Comparison of ENCODE assay signal across 8 mouse cellular contexts in the genomic region with DNA sequence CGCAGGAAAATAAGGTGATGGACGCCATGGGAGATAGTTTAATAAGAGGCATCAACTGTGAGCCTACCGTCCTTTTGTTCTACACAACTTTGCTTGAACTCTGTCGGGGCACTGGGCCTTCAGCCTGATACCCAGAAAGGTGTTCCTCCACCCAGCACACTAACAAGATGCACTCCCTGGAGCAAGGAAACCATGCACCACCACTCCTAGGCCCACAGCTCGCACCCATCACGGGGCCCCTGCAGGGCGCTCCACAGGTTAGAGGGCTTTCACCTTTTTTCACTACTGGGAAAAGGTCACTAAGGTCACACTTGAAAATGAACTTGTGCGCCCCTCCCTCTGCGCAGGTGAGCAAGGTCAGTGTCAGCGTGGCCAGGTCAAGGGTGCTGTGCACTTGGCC. TPM values are rescaled to one million over a fixed set of nuclear protein-coding genes. Genes with fewer than 3 reads are reported as not detected.
A peak's percentile ranks its signal among the peaks of the same experiment; 100 is the strongest.
DNase-seq lines count a peak whose midpoint lies in the region; ATAC-seq and TF ChIP-seq lines count a peak whose summit lies in the region.

No protein-coding gene starts in this region.

- TF ChIP-seq CTCF in liver, adult 2 months (IDR thresholded peaks at IDR 0.05; ENCODE audit: low read depth, low read length), result no peak
- no peak for TF ChIP-seq CTCF in bone marrow macrophage, adult 2 months (IDR thresholded peaks at IDR 0.05; ENCODE audit: low read depth, low read length)

- no peaks in the 10 kb centered on the region for H3K27me3 ChIP-seq in liver, adult 2 months (ENCODE audit: control insufficient read depth, insufficient read depth, low read length)
- no peaks in the 10 kb centered on the region for H3K27me3 ChIP-seq in liver, embryonic 13.5 days
- H3K27me3 ChIP-seq in stomach, embryonic 16.5 days (ENCODE audit: control insufficient read depth, insufficient read depth, low read length), result no peaks in the 10 kb centered on the region

- no peak for DNase-seq in liver, adult 2 months (ENCODE audit: extremely low read depth, low read depth, low spot score)
- DNase-seq in liver, result no peak
- DNase-seq in frontal cortex, postnatal 36 days (ENCODE audit: low spot score in 2 of 2), result peak; percentile 3 to 6
- DNase-seq in liver, embryonic 13.5 days, result no peak
- no peak for DNase-seq in testis, postnatal 10 days (ENCODE audit: low spot score)

- peak overlapping the region; percentile 94 for H3K4me2 ChIP-seq in liver, embryonic 13.5 days
- H3K4me2 ChIP-seq in stomach, embryonic 16.5 days (ENCODE audit: low read depth, low read length), result peak overlapping the region; percentile 100

- H3K79me2 ChIP-seq in liver, adult 2 months (ENCODE audit: control insufficient read depth, insufficient read depth, low read length), result peaks cover 7% of the 10 kb centered on the region; the same call in 1 of the 2 replicates

- WGBS in liver, adult 2 months, result 20% methylated on average over 10 of the region's 10 CpGs
- WGBS in liver, embryonic 13.5 days (ENCODE audit: insufficient replicate concordance), result 20% methylated on average over 10 of the region's 10 CpGs
- WGBS in stomach, embryonic 16.5 days, result 29% methylated on average over 10 of the region's 10 CpGs

- no peaks in the 10 kb centered on the region for H3K4me1 ChIP-seq in liver, adult 2 months (ENCODE audit: control insufficient read depth, insufficient read depth, low read length)
- H3K4me1 ChIP-seq in bone marrow macrophage, adult 2 months (ENCODE audit: control insufficient read depth, insufficient read depth, low read length), result peaks cover 3% of the 10 kb centered on the region
- peaks cover 26% of the 10 kb centered on the region for H3K4me1 ChIP-seq in liver, embryonic 13.5 days (replicated peaks)
- H3K4me1 ChIP-seq in stomach, embryonic 16.5 days (ENCODE audit: control insufficient read depth, insufficient read depth, low read length), result peaks cover 9% of the 10 kb centered on the region

- H3K9me3 ChIP-seq in liver, embryonic 13.5 days (replicated peaks), result no peaks in the 10 kb centered on the region
- H3K9me3 ChIP-seq in stomach, embryonic 16.5 days (replicated peaks; ENCODE audit: control insufficient read depth, low read length), result no peaks in the 10 kb centered on the region

- no peak for TF ChIP-seq POLR2A in liver, adult 2 months (IDR thresholded peaks at IDR 0.05; ENCODE audit: extremely low read depth, insufficient read depth, low read length)
- TF ChIP-seq POLR2A in bone marrow macrophage, adult 2 months (IDR thresholded peaks at IDR 0.05; ENCODE audit: borderline replicate concordance, low read depth, low read length), result no peak

- H3K36me3 ChIP-seq in liver, adult 2 months (ENCODE audit: control insufficient read depth, insufficient read depth, low read length), result peaks cover 23% of the 10 kb centered on the region
- H3K36me3 ChIP-seq in liver, embryonic 13.5 days, result peaks cover 66% of the 10 kb centered on the region
- peaks cover 11% of the 10 kb centered on the region; the same call in 1 of the 2 replicates for H3K36me3 ChIP-seq in stomach, embryonic 16.5 days (ENCODE audit: control insufficient read depth, insufficient read depth, low read length)

- peak overlapping the region; percentile 87 for H3K4me3 ChIP-seq in liver, adult 2 months (ENCODE audit: insufficient read depth, low read depth, low read length)
- H3K4me3 ChIP-seq in bone marrow macrophage, adult 2 months (ENCODE audit: insufficient read depth, low read length), result peak overlapping the region; percentile 84
- H3K4me3 ChIP-seq in liver, embryonic 13.5 days (replicated peaks), result peak overlapping the region; percentile 88
- H3K4me3 ChIP-seq in stomach, embryonic 16.5 days (replicated peaks; ENCODE audit: low read length), result peak overlapping the region; percentile 79

- peak overlapping the region; percentile 88 for H3K27ac ChIP-seq in liver, adult 2 months (replicated peaks; ENCODE audit: insufficient read depth, low read depth, low read length)
- H3K27ac ChIP-seq in bone marrow macrophage, adult 2 months (ENCODE audit: insufficient read depth, low read depth, low read length), result peak overlapping the region; percentile 54; the same call in 1 of the 2 replicates
- peak overlapping the region; percentile 77 for H3K27ac ChIP-seq in liver, embryonic 13.5 days
- H3K27ac ChIP-seq in stomach, embryonic 16.5 days (ENCODE audit: low read length), result peak overlapping the region; percentile 82

- no peak; the same call in 1 of the 2 replicates for ATAC-seq in liver, embryonic 13.5 days (ENCODE audit: low read depth)
- peak; percentile 31; the same call in 1 of the 2 replicates for ATAC-seq in stomach, embryonic 16.5 days (ENCODE audit: insufficient read depth, low FRiP score)
- ATAC-seq in monocyte, adult 5-6 weeks (replicated peaks; ENCODE audit: insufficient number of reproducible peaks, low FRiP score, low TSS enrichment, poor library complexity, severe bottlenecking), result no peak

- H3K9ac ChIP-seq in liver, adult 2 months (ENCODE audit: low read depth, low read length), result peak overlapping the region; percentile 93
- H3K9ac ChIP-seq in liver, embryonic 13.5 days, result peak overlapping the region; percentile 89
- peak overlapping the region; percentile 86 for H3K9ac ChIP-seq in stomach, embryonic 16.5 days (ENCODE audit: low read length)

RNA-seq across cellular contexts. Expression of gene Atp5e, which starts 0.5 kb away (rescaled TPM):
- total RNA-seq in liver, adult 2 months (2014; rRNA removed), result 469 and 519 TPM in 2 replicates
- polyA plus RNA-seq in liver, adult 2 months (2012; rRNA removed), result 502 and 633 TPM in 2 replicates
- 460 TPM in 2 replicates for polyA plus RNA-seq in bone marrow macrophage, adult 2 months (2012; ENCODE audit: insufficient read depth, insufficient read length, missing spikeins)
- 445 and 472 TPM in 2 replicates for polyA plus RNA-seq in liver, embryonic 13.5 days (2015; fragmentation: Nextera tagmentation; extraction: Ambion mirVana)
- polyA plus RNA-seq in stomach, embryonic 16.5 days (2015; fragmentation: Nextera tagmentation; extraction: Ambion mirVana), result 624 and 803 TPM in 2 replicates
- 143 to 289 TPM (median 191 TPM) in 3 replicates for total RNA-seq in monocyte, adult 5-6 weeks (2017)

RNA-seq across cellular contexts. Expression of gene Prelid3b, which starts 9.5 kb away (rescaled TPM):
- total RNA-seq in liver, adult 2 months (2014; rRNA removed), result 35.4 and 38.6 TPM in 2 replicates
- 24.5 and 30.7 TPM in 2 replicates for polyA plus RNA-seq in liver, adult 2 months (2012; rRNA removed)
- polyA plus RNA-seq in bone marrow macrophage, adult 2 months (2012; ENCODE audit: insufficient read depth, insufficient read length, missing spikeins), result 38.5 and 45.1 TPM in 2 replicates
- polyA plus RNA-seq in liver, embryonic 13.5 days (2015; fragmentation: Nextera tagmentation; extraction: Ambion mirVana), result 115 and 131 TPM in 2 replicates
- 118 and 122 TPM in 2 replicates for polyA plus RNA-seq in stomach, embryonic 16.5 days (2015; fragmentation: Nextera tagmentation; extraction: Ambion mirVana)
- total RNA-seq in monocyte, adult 5-6 weeks (2017), result 107 to 190 TPM (median 108 TPM) in 3 replicates

RNA-seq across cellular contexts. Expression of gene Tubb1, which starts 12.9 kb away (rescaled TPM):
- 0.18 and 0.40 TPM in 2 replicates for total RNA-seq in liver, adult 2 months (2014; rRNA removed)
- 0.07 and 0.33 TPM in 2 replicates for polyA plus RNA-seq in liver, adult 2 months (2012; rRNA removed)
- polyA plus RNA-seq in bone marrow macrophage, adult 2 months (2012; ENCODE audit: insufficient read depth, insufficient read length, missing spikeins), result not detected in 2 replicates
- polyA plus RNA-seq in liver, embryonic 13.5 days (2015; fragmentation: Nextera tagmentation; extraction: Ambion mirVana), result 36.2 and 38.2 TPM in 2 replicates
- polyA plus RNA-seq in stomach, embryonic 16.5 days (2015; fragmentation: Nextera tagmentation; extraction: Ambion mirVana), result 1.2 and 1.4 TPM in 2 replicates
- total RNA-seq in monocyte, adult 5-6 weeks (2017), result 13.4 to 226 TPM (median 24.5 TPM) in 3 replicates

RNA-seq across cellular contexts. Expression of gene Ctsz, which starts 24.5 kb away (rescaled TPM):
- total RNA-seq in liver, adult 2 months (2014; rRNA removed), result 235 and 279 TPM in 2 replicates
- polyA plus RNA-seq in liver, adult 2 months (2012; rRNA removed), result 308 and 389 TPM in 2 replicates
- 896 and 916 TPM in 2 replicates for polyA plus RNA-seq in bone marrow macrophage, adult 2 months (2012; ENCODE audit: insufficient read depth, insufficient read length, missing spikeins)
- 103 and 111 TPM in 2 replicates for polyA plus RNA-seq in liver, embryonic 13.5 days (2015; fragmentation: Nextera tagmentation; extraction: Ambion mirVana)
- 195 and 203 TPM in 2 replicates for polyA plus RNA-seq in stomach, embryonic 16.5 days (2015; fragmentation: Nextera tagmentation; extraction: Ambion mirVana)
- 273 to 400 TPM (median 362 TPM) in 3 replicates for total RNA-seq in monocyte, adult 5-6 weeks (2017)

RNA-seq across cellular contexts. Expression of gene Nelfcd, which starts 47.8 kb away (rescaled TPM):
- 17.3 and 19.4 TPM in 2 replicates for total RNA-seq in liver, adult 2 months (2014; rRNA removed)
- polyA plus RNA-seq in liver, adult 2 months (2012; rRNA removed), result 35.1 and 40.6 TPM in 2 replicates
- 25.6 and 32.0 TPM in 2 replicates for polyA plus RNA-seq in bone marrow macrophage, adult 2 months (2012; ENCODE audit: insufficient read depth, insufficient read length, missing spikeins)
- 75.2 and 82.0 TPM in 2 replicates for polyA plus RNA-seq in liver, embryonic 13.5 days (2015; fragmentation: Nextera tagmentation; extraction: Ambion mirVana)
- 89.0 and 92.4 TPM in 2 replicates for polyA plus RNA-seq in stomach, embryonic 16.5 days (2015; fragmentation: Nextera tagmentation; extraction: Ambion mirVana)
- total RNA-seq in monocyte, adult 5-6 weeks (2017), result 40.3 to 48.0 TPM (median 44.1 TPM) in 3 replicates

Comparison
In these comparisons a context has a peak if more than half of its experiments do, and no peak if none do; other contexts are left out.
1. RNA of gene Tubb1, which starts 12.9 kb away (polyA plus RNA-seq): 36.2 to 38.2 TPM in liver, embryonic 13.5 days; 1.2 to 1.4 TPM in stomach, embryonic 16.5 days, 0.07 to 0.33 TPM in liver, adult 2 months and not detected in bone marrow macrophage, adult 2 months; every median in the first group is over 10 times any median in the second.
2. DNase-seq: peak in frontal cortex, postnatal 36 days (2 of 2); none in liver, adult 2 months (single experiment), liver (single experiment), liver, embryonic 13.5 days (single experiment) and testis, postnatal 10 days (single experiment).
3. Peak in every context shown above with its lines, with median percentiles within 50 percentile points of each other: H3K27ac ChIP-seq, H3K4me3 ChIP-seq and H3K9ac ChIP-seq.